Mouse (Mus musculus) liver, adult 2 months (tissue): Measurements from ENCODE around the gene Gm17364.

Experiments used
- CTCF ChIP-seq: fragments of 200-500 bp; IDR thresholded peaks from 2 replicates; pipeline ENCODE4 v1.5.1; 2011; ENCODE audit warnings: low read depth, low read length, control low read depth
- POLR2A ChIP-seq: fragments of 200-500 bp; IDR thresholded peaks from 2 replicates; pipeline ENCODE4 v1.6.1; 2011; ENCODE audit warnings: low read length, control low read depth; ENCODE audit not compliant: insufficient read depth; ENCODE audit errors: extremely low read depth

DNA sequence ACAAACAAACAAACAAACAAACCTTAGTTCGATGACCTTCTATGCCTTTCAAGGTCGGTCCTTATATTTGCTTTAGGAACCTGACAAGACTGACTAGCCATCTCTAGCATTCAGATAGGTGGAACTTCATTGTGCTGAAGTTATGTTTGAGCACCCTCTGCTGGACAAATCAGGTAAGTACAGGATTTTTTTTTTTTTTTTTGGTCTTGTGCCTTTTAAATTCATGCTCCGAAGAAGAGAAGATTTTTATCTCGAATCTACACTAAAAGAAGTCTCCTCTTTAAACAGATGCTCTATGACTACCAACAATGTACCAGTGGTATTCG, 35.0 kb downstream of the Gm17364 start:
- no peak for TF ChIP-seq POLR2A
- TF ChIP-seq CTCF, result peak; percentile 40; the same call in 1 of the 2 replicates
